Comparison of ENCODE assay signal across 9 mouse cellular contexts in the genomic region with DNA sequence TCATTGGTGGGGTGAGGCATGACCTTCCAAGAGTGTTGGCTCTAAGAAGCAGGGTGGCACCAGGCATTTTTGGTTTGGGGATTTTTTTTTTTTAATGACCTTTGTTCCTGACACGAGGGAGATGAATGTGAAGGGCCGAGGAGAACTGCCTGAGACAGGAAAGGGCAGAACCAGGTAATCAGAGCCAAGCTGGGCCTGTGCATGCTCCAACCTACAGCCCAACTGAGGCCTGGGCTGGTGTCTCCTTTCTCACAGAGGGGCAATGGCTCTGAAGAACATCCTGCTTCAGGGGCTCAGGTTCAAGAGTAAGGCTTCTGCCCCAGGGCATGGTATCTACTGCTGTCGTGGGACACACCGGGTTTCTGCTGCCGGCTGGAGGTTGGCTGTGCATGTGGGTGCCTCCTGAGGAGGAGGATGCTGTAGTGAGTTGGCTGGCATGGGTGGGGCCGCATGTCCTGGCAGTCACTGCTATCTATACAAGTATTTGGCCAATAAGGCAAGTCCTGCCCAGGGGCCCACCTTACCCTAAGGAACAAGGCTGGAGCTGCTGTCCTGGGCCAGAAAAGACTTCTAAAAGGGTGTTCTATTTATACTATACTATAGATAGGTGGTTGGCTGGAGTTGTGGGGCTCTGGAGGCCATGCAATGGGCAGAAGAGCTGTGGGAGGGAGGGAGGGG. TPM values are rescaled to one million over a fixed set of nuclear protein-coding genes. Genes with fewer than 3 reads are reported as not detected.
DNase-seq lines count a peak whose midpoint lies in the region; ATAC-seq and TF ChIP-seq lines count a peak whose summit lies in the region.
"Had no signal": no experiment of that assay in that cellular context is flagged by ENCODE, and none has a peak within 500 bp of the region (broad histone marks: within the 10 kb centered on the region; RNA-seq: fewer than 3 reads in every experiment).

No protein-coding gene starts in this region.

- TF ChIP-seq CTCF in forebrain, postnatal 0 days (IDR thresholded peaks at IDR 0.05; ENCODE audit: low read depth) = no peak
- no peak for TF ChIP-seq CTCF in liver, postnatal 0 days (IDR thresholded peaks at IDR 0.05; ENCODE audit: low read depth)

- H3K4me3 ChIP-seq in heart, embryonic 13.5 days = peak overlapping the region; percentile 88
- H3K4me3 ChIP-seq in ES-E14 (ENCODE audit: insufficient read depth in 1 of 2, low read depth in 1 of 2, low read length in 2 of 2, poor library complexity in 1 of 2, severe bottlenecking in 1 of 2) = peak overlapping the region; percentile 88 to 90; a peak in 3 of 4 replicates
- no peak overlapping the region for H3K4me3 ChIP-seq in forebrain, postnatal 0 days (ENCODE audit: low read depth, low read length)
- H3K4me3 ChIP-seq in liver, postnatal 0 days (ENCODE audit: low read depth, low read length) = no peak overlapping the region

- WGBS in heart, embryonic 13.5 days = 36% methylated on average over 6 of the region's 6 CpGs
- WGBS in forebrain, postnatal 0 days = 61% methylated on average over 6 of the region's 6 CpGs
- 60% methylated on average over 6 of the region's 6 CpGs for WGBS in liver, postnatal 0 days (ENCODE audit: insufficient replicate concordance)

- no peak for DNase-seq in heart, postnatal 4 days
- no peak for DNase-seq in ES-E14 (ENCODE audit: low read depth, low spot score)
- no peak for DNase-seq in forebrain, postnatal 0 days
- DNase-seq in liver, postnatal 0 days = no peak
- no peak for DNase-seq in layer of hippocampus, adult 9-10 months (ENCODE audit: low spot score)
- DNase-seq in urinary bladder, postnatal 4 days (ENCODE audit: low spot score in 2 of 2) = no peak
- DNase-seq: thymus, adult 2 months had no signal

- peak overlapping the region; percentile 99 for H3K27ac ChIP-seq in heart, embryonic 13.5 days (replicated peaks)
- H3K27ac ChIP-seq in ES-E14 (ENCODE audit: insufficient read depth, low read depth, low read length, poor library complexity, severe bottlenecking) = no peak overlapping the region
- 0 out of 2 replicates have a peak overlapping the region, but pooled peaks have one; percentile 15 for H3K27ac ChIP-seq in forebrain, postnatal 0 days (ENCODE audit: low read depth, low read length)
- no peak overlapping the region for H3K27ac ChIP-seq in liver, postnatal 0 days (ENCODE audit: low read depth)

- H3K4me2 ChIP-seq in heart, embryonic 13.5 days = peak overlapping the region; percentile 89
- H3K4me2 ChIP-seq in forebrain, postnatal 0 days (ENCODE audit: low read depth) = no peak overlapping the region
- peak overlapping the region; percentile 68; the same call in 1 of the 2 replicates for H3K4me2 ChIP-seq in liver, postnatal 0 days (ENCODE audit: low read depth, low read length)

- peak overlapping the region; percentile 99 for H3K9ac ChIP-seq in heart, embryonic 13.5 days
- H3K9ac ChIP-seq in ES-E14 (ENCODE audit: insufficient read depth, low read depth, low read length, poor library complexity, severe bottlenecking) = peak overlapping the region; percentile 36
- no peak overlapping the region for H3K9ac ChIP-seq in forebrain, postnatal 0 days
- H3K9ac ChIP-seq in liver, postnatal 0 days (replicated peaks) = no peak overlapping the region

- peaks cover 71% of the 10 kb centered on the region for H3K36me3 ChIP-seq in heart, embryonic 13.5 days
- peaks cover 77% of the 10 kb centered on the region for H3K36me3 ChIP-seq in ES-E14 (ENCODE audit: control insufficient read depth, insufficient read depth, low read length, poor library complexity, severe bottlenecking)
- peaks cover 26% of the 10 kb centered on the region for H3K36me3 ChIP-seq in forebrain, postnatal 0 days (ENCODE audit: insufficient read depth)
- peaks cover 14% of the 10 kb centered on the region for H3K36me3 ChIP-seq in liver, postnatal 0 days (replicated peaks; ENCODE audit: insufficient read depth, low read length)

- H3K27me3 ChIP-seq in heart, embryonic 13.5 days (replicated peaks) = no peaks in the 10 kb centered on the region
- H3K27me3 ChIP-seq in forebrain, postnatal 0 days (ENCODE audit: insufficient read depth, low read length) = no peaks in the 10 kb centered on the region
- H3K27me3 ChIP-seq in liver, postnatal 0 days (ENCODE audit: insufficient read depth, low read length) = peaks cover 87% of the 10 kb centered on the region

- in situ Hi-C loops in ES-E14 (cut with MboI; ENCODE audit: low sequenced_read_pairs in 2 of 2, unreplicated experiment in 2 of 2) = no loop called here

- no peaks in the 10 kb centered on the region for H3K9me3 ChIP-seq in heart, embryonic 13.5 days
- H3K9me3 ChIP-seq in ES-E14 (ENCODE audit: control insufficient read depth, insufficient read depth, low read depth, low read length) = no peaks in the 10 kb centered on the region
- no peaks in the 10 kb centered on the region for H3K9me3 ChIP-seq in forebrain, postnatal 0 days (ENCODE audit: low read length)
- H3K9me3 ChIP-seq in liver, postnatal 0 days (ENCODE audit: low read length) = no peaks in the 10 kb centered on the region

- ATAC-seq in heart, embryonic 13.5 days (ENCODE audit: extremely low read depth, insufficient number of reproducible peaks, low FRiP score, low TSS enrichment) = no peak
- ATAC-seq in forebrain, postnatal 0 days = no peak
- no peak for ATAC-seq in liver, postnatal 0 days
- no peak for ATAC-seq in frontal cortex, adult (ENCODE audit: low TSS enrichment)

- TF ChIP-seq EP300 in liver, postnatal 0 days (IDR thresholded peaks at IDR 0.05; ENCODE audit: low read depth) = no peak

- H3K4me1 ChIP-seq in heart, embryonic 13.5 days = peaks cover 88% of the 10 kb centered on the region
- H3K4me1 ChIP-seq in ES-E14 (ENCODE audit: control insufficient read depth in 2 of 2, insufficient read depth in 2 of 2, low read length in 2 of 2, poor library complexity in 1 of 2) = peaks cover 0 to 21% of the 10 kb centered on the region in 2 experiments; a peak in 2 of 4 replicates
- peaks cover 32% of the 10 kb centered on the region for H3K4me1 ChIP-seq in forebrain, postnatal 0 days (ENCODE audit: insufficient read depth)
- peaks cover 9% of the 10 kb centered on the region for H3K4me1 ChIP-seq in liver, postnatal 0 days (ENCODE audit: insufficient read depth)

TF ChIP-seq in ES-E14, 5 proteins besides CTCF, POLR2A, EP300 and RAD21:
- TF ChIP-seq CHD2 (IDR thresholded peaks at IDR 0.05; ENCODE audit: low read depth, low read length) = no peak
- no peak for TF ChIP-seq MAFK (IDR thresholded peaks at IDR 0.05; ENCODE audit: insufficient read depth, low read depth, low read length)
- TF ChIP-seq ZC3H11A (IDR thresholded peaks at IDR 0.05; ENCODE audit: borderline replicate concordance, low read depth, low read length) = no peak
- TF ChIP-seq HCFC1 (IDR thresholded peaks at IDR 0.05; ENCODE audit: borderline replicate concordance, insufficient read depth, low read length) = no peak
- TF ChIP-seq ZNF384 (IDR thresholded peaks at IDR 0.05; ENCODE audit: low read depth, low read length) = no peak

RNA-seq across cellular contexts. Expression of a gene that starts 5.3 kb away (rescaled TPM):
- 1,816 and 1,974 TPM in 2 replicates for polyA plus RNA-seq in heart, embryonic 13.5 days (2015; fragmentation: Nextera tagmentation; extraction: Ambion mirVana)
- total RNA-seq in heart, postnatal 4 days (2021) = 1,000 to 10,000 TPM; 1,087 to 1,151 TPM
- total RNA-seq in ES-E14 (2012; rRNA removed) = 2,243 and 2,388 TPM in 2 replicates
- total RNA-seq in forebrain, postnatal 0 days (2014; rRNA removed) = 677 and 762 TPM in 2 replicates
- polyA plus RNA-seq in forebrain, postnatal 0 days (2015; fragmentation: Nextera tagmentation; extraction: Ambion mirVana) = 764 and 783 TPM in 2 replicates
- polyA plus RNA-seq in liver, postnatal 0 days (2015; fragmentation: Nextera tagmentation; extraction: Ambion mirVana) = 108 and 117 TPM in 2 replicates

RNA-seq across cellular contexts. Expression of a gene that starts 18.5 kb away (rescaled TPM):
- 0.24 and 0.29 TPM in 2 replicates for polyA plus RNA-seq in heart, embryonic 13.5 days (2015; fragmentation: Nextera tagmentation; extraction: Ambion mirVana)
- total RNA-seq in heart, postnatal 4 days (2021) = under 1 TPM in 1 of 2 experiments, not detected in 1; 0.11 TPM
- total RNA-seq in ES-E14 (2012; rRNA removed) = 3.0 and 3.5 TPM in 2 replicates
- 5.7 and 8.6 TPM in 2 replicates for total RNA-seq in forebrain, postnatal 0 days (2014; rRNA removed)
- polyA plus RNA-seq in forebrain, postnatal 0 days (2015; fragmentation: Nextera tagmentation; extraction: Ambion mirVana) = 4.7 and 5.3 TPM in 2 replicates
- polyA plus RNA-seq in liver, postnatal 0 days (2015; fragmentation: Nextera tagmentation; extraction: Ambion mirVana) = 0.21 and 0.22 TPM in 2 replicates

RNA-seq across cellular contexts. Expression of a gene that starts 44.4 kb away (rescaled TPM):
- polyA plus RNA-seq in heart, embryonic 13.5 days (2015; fragmentation: Nextera tagmentation; extraction: Ambion mirVana) = 16.6 and 18.1 TPM in 2 replicates
- total RNA-seq in heart, postnatal 4 days (2021) = 10 to 100 TPM; 16.7 to 17.3 TPM
- 7.9 and 9.4 TPM in 2 replicates for total RNA-seq in ES-E14 (2012; rRNA removed)
- 133 and 137 TPM in 2 replicates for total RNA-seq in forebrain, postnatal 0 days (2014; rRNA removed)
- 181 and 195 TPM in 2 replicates for polyA plus RNA-seq in forebrain, postnatal 0 days (2015; fragmentation: Nextera tagmentation; extraction: Ambion mirVana)
- 3.0 and 3.5 TPM in 2 replicates for polyA plus RNA-seq in liver, postnatal 0 days (2015; fragmentation: Nextera tagmentation; extraction: Ambion mirVana)

Comparison
In these comparisons a context has a peak if more than half of its experiments do, and no peak if none do; other contexts are left out.
1. H3K27ac ChIP-seq: peak in heart, embryonic 13.5 days (single experiment) and forebrain, postnatal 0 days (single experiment); none in ES-E14 (single experiment) and liver, postnatal 0 days (single experiment).
2. H3K4me3 ChIP-seq: peak in heart, embryonic 13.5 days (single experiment) and ES-E14 (2 of 2); none in forebrain, postnatal 0 days (single experiment) and liver, postnatal 0 days (single experiment).
3. H3K9ac ChIP-seq: peak in heart, embryonic 13.5 days (single experiment) and ES-E14 (single experiment); none in forebrain, postnatal 0 days (single experiment) and liver, postnatal 0 days (single experiment).